Mouse (Mus musculus) right cerebral cortex, postnatal 25 days (tissue): ENCODE data around the gene Arfgap2.
A peak's percentile ranks its signal among the peaks of the same experiment; 100 is the strongest.
"Not testable (repeated sequence)": the region's sequence is repeated elsewhere in the genome, so short reads cannot be mapped to it uniquely, and the experiment has no call there.

Source experiments
- DNase-seq: peaks from one replicate; pipeline ENCODE4 v3.0.0; 2022

Arfgap2 gene

DNA sequence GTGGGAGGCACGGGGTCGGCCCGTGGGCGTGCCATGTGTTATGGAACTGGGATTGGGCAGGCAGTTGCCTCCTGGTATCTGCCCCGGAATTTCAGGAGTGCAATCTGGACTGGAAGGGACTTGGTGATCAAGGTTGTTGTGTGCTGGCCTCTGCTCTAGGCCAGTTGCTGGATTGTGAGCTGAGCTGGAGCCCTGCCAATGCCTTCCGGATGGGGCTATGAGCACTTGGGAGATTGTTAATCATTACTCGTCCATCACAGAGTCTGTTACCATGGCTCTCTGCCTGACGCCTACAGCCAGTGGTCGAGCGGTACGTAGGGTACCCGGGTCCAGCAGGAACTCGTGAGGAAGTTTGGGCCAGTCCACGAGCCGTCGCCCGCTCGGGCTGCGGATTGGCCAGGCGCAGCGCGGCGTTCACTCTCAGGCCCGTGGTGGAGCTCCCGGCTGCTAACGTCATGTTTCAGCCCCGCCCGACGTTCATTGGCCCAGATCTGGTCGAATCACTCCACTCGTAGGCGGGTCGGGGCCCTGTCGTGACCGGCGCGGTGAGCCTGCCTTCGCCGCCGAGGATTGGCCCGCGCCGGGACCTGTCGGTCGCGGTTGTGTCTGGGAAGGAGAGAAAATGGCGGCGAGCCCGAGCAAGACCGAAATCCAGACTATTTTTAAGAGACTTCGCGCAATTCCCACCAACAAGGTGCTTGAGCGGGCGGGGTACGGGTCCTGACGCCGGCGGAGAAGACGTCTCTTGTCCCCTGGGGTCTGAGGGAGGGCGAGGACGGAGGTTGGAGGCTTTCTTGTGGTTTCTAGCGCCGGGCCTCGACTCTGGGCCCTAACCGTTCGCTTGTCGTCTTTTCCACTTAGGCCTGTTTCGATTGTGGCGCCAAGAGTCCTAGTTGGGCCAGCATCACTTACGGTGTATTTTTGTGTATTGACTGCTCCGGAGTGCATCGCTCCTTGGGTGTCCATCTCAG, at the start of gene Arfgap2:
TSS of gene Arfgap2 (plus strand) at position 264 of the 971 bp plus-strand sequence.
- peak; percentile 99 for DNase-seq

DNA sequence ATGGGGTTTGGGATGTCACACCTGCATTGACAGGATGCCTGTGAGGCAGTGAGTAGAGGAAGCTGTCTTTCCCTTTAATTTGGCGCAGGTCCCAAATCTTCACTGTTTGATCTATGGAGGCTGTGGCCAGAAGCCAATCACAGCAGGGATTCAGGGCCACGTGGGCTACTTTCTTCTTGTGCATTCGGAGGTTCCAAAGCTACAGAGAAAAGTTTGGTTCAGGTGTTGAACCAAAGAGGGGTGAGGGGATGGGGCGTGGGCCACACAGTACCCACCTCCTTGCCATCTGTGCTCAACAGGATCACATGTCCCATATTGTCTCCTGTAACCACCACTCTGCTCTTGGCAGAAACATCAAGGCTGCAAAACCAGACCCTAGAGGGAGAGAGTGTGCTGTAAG, 47.7 kb upstream of the Arfgap2 start:
- no peak for DNase-seq

GRCm38 (mm10) chr2:91220501-91220900, 44.3 kb upstream of the Arfgap2 start:
- no peak for DNase-seq

DNA sequence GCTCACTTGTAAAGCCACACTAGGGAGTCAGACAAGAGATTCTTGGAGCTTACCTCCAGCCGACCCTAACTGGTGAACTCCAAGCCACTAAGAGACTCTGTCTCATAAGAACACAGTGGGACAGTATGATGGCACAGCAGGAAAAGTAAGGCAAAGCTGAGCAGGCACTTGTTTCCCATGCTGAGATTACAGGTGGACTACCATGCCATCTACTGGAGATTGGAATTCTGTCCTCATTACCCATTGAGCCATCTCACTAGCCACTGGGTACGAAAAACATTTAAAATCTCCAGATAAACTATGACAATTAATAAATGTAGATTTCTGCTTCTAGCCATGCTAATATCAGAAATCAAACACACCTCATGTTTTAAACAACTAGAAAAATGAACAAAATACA, 41.2 kb upstream of the Arfgap2 start:
- no peak for DNase-seq

DNA sequence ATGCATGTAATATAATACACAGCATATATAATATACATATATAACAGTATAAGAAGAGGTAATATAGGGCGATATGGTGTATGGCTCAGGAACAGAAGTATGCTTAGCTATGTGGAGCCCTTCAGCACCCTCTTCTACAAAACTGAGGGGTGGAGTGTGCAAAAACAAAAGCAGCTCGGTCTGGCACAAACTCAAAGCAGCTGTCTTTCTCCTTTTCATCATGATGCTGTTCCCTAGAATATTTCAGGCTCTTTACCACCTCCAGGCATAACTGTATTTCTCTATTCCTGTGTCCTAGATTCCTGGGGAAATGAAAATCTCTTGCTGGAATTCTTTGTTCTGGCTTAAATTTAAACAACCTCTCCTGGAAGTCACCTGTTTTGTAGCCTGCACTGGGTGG, 35.0 kb upstream of the Arfgap2 start:
- peak; percentile 22 for DNase-seq

- DNase-seq, result peak; percentile 87
Observed at GRCm38 (mm10) chr2:91236601-91237510, 27.9 kb upstream of the Arfgap2 start, which contains the start of gene Ddb2. Gene Ddb2, minus strand, starts transcription at chr2:91236982.

DNA sequence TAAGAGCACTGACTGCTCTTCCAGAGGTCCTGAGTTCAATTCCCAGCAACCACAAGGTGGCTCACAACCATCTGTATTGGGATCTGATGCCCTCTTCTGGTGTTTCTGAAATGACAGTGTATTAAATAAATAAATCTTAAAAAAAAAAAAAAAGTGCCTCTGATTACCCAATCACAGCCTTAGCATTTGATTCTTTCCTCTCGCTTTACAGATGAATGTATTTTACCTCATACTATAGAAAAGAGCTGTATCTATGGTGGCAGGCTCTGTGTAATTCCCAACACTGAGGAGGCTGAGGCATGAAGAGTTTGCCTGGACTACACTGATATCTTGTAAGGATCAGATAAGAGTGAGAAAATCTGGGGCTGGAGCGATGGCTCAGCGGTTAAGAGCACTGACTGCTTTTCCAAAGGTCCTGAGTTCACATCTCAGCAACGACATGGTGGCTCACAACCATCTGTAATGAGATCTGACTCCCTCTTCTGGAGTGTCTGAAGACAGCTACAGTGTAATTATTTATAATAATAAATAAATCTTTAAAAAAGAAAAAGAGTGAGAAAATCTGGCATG, 27.2 kb upstream of the Arfgap2 start:
- DNase-seq, result not testable (repeated sequence)

- DNase-seq, result no peak
Observed at GRCm38 (mm10) chr2:91242547-91242946, 22.2 kb upstream of the Arfgap2 start.

DNA sequence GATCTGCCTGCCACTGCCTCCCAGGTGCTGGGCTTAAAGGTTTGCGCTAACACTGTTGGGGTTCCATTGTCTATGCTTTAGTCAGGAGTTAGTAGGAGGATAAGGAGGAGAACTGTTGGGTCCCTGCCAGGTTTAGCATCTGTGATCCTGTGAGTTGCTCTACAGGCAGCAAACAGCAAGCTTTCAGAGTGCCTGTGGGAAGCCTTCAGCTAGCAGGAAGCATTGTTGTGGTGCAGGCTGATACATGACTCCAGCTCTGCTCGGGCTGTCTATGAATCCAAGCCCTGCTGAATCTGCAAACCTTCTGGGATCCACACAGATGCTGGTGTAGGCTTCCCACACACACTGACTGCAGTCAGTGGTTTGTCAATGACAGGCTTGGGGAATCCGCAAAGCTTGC, 21.4 kb upstream of the Arfgap2 start:
- DNase-seq, result peak; percentile 64

DNA sequence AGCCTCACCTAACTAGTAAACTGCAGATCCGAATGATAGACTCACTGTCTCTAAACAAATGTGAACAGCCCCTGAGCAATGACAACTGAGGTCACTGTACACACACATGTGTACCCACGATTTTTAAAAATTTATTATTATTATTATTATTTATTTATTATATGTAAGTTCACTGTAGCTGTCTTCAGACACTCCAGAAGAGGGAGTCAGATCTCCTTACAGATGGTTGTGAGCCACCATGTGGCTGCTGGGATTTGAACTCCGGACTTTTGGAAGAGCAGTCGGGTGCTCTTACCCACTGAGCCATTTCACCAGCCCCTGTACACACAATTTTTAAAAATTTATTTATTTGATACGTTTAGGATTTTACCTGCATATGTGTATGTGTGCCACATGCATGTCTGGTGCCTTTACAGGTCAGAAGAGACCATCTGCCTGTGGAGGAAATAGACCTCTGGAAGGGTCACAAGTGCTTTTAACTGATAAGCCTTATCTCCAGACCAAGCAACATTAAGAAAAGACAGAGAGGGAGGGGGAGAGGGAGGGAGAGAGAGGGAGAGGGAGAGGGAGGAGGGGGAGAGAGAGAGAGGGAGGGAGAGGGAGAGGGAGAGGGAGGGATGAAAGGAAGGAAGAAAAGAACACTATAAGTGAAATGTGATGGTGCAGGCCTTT, 20.1 kb upstream of the Arfgap2 start:
- no peak for DNase-seq

GRCm38 (mm10) chr2:91248366-91248765, 16.4 kb upstream of the Arfgap2 start:
- no peak for DNase-seq

DNA sequence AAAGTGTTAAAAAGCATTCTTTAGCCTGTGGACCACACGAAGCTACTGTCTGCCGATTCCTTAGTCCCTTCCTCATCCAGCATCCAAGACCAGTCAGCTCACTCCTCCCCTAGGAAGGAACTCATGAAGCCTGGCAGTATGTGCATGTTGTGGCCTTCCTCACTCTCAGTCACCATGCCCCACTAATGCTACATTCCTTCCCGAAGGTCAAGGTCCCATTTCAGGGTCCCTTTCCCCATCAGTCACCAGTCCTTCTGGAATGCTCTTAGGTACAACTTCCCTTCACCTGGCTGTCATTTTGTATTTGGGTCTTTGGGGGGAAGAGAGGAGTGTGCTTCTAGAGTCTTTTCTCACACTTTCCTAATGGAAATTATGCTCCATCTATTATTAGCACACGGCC, 12.8 kb upstream of the Arfgap2 start:
- DNase-seq, result no peak

DNA sequence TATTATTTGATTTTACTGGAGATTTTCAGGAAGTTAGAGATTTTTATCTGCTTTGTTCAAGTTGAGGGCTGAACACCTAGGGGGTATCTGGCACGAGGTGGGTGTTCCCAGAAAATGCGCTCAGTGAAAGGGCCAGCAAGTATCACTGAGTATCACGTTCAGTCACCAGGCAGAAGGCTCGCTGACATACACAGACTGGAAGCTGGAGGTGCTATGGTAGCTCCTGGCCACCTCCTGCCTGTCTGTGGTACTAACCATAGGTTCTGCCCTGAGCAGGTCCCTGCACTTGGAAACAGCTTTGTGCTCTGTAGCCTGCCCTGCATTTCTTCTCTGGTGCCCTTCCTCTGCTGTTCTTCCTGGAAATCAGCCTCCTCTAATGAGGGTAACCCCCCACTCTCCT, 12.3 kb upstream of the Arfgap2 start:
- no peak for DNase-seq

GRCm38 (mm10) chr2:91254725-91255380, 9.9 kb upstream of the Arfgap2 start:
- DNase-seq, result no peak

DNA sequence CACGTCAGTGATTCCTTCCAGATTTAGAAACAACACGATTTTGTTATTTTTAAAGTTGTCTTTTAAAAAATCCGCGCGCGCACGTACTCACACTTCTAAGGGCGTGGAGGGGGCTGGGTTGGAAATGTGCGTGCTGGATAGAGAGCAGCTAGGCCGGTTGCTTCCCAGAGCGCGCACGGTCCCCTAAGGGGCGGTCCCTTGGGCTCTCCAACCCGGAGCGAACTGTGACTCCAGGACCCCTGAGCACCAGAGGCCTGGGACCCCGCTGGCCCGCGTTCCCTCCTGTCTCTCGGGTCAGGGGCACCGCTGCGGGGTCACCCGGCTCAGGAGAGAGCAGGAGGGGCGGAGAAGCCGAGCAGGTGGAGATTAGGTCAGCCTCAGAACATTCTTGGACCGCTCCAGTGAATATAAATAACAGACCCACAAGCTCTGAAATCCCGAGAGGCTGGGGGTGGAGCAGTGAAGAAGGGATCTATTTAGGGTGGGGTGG, 9.1 kb upstream of the Arfgap2 start, which contains the start of gene Pacsin3:
TSS of gene Pacsin3 (plus strand) at position 294 of the 490 bp plus-strand sequence.
- DNase-seq, result peak; percentile 44

GRCm38 (mm10) chr2:91256256-91257125, 8.3 kb upstream of the Arfgap2 start:
- DNase-seq, result peak; percentile 71

DNA sequence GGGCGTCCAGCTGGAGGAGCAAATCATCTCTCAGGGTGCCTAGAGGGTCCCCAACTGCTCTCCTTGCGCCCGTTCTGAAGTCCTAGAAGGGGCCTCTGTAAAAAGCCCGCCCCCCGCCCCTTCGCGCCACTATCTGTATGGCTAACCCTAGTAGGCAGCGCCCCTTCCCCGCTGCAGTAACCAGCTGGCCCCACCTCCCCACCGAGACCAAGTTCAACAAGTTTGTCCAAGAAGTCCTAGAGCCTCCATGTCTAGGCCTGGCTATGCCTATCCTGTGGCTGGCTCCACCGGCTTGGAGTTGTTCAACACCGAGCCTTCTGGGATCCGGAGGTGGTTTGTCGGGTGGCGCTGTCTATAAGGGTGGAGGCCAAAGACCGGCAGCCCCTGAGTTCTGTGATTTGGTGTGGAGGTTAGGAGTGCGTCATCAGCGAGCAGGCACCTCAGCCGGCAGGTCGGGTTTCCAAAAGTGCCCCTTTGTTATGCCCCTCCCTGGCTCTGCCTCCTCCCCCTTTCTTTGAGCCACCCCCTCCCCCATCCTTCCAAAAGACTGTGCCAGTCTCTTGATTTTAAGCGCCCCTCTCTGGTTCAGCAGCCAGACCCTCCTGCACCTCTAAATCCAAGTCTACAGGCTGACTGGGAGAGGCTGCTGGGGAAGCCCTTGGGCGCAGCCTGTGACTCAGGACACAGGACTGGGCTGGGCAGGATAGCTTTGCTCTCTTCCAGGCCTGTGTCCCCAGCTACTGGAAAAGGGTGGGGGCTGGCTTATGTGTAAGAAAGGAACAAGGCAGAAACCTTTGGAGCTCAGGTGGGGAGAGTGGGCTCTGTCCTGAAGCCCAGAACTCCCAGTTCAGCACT, 7.4 kb upstream of the Arfgap2 start:
- DNase-seq, result no peak

DNA sequence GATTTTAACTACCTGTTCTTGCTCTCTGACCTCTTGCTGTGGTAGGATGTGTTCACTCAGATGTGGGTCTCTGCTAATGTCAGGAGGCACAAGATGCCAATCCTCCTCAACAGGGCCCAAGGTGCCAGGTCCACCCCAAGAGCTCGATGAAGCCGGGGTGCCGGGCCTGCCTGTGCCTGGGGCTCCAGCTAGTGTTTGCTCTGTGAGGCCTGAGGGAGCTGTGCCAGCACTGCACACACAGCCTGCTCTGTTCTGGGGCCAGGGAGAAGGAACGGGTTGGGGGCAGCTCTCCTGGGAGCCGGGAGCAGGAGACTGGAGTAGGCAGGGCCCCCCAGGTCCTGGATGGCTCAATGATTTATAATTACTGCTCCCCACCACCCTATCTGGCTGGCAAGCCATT, 6.7 kb upstream of the Arfgap2 start:
- peak; percentile 32 for DNase-seq

DNA sequence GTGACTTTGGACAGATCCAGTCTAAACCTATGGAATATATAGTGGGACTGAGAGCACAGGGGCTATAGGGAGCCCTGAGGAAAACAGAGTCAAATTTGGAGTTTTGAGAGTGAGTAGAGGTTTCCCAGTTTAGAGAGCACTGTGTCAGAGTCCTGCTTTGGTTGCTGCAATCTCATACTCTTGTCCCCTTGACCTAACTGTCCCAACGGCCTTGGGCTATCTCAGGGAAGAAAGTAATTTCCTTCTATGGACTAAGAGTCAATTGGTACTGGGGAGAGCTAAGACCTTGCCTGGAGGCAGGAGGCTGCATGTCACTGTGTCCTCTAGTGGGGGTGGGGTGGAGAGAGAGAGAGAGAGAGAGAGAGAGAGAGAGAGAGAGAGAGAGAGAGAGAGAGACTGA, 5.9 kb upstream of the Arfgap2 start:
- DNase-seq, result no peak

- no peak for DNase-seq
Observed at GRCm38 (mm10) chr2:91259493-91259892, 5.3 kb upstream of the Arfgap2 start.
